Mouse (Mus musculus) megakaryocyte progenitor cell, adult 5-6 weeks (primary cell): ENCODE measurements around the gene Pnpla7. TPM values are rescaled to one million over a fixed set of nuclear protein-coding genes. Genes with fewer than 3 reads are reported as not detected.

Experiments
- ATAC-seq: replicated peaks from 2 replicates; pipeline ENCODE4 v1.8.0; 2016; ENCODE audit warnings: mild to moderate bottlenecking, moderate TSS enrichment, inconsistent platforms; ENCODE audit not compliant: poor library complexity
- total RNA-seq, 2 experiments: library from RNA; stranded (forward) in 1 of 2; stranded (reverse) in 1 of 2; fragments of 157-497, 149-512 nt in 1 of 2; fragments of 200-1000 nt in 1 of 2; gene quantifications; 2 replicates each; pipeline versions ENCODE4 v1.2.3 to v1.2.4; 2015 to 2017

The Pnpla7 gene
- total RNA-seq, 2 experiments from 2014 or later: 28.4 to 30.4 TPM

- peak; percentile 42; the same call in 1 of the 2 replicates for ATAC-seq
These were observed 89.7 kb downstream of the Pnpla7 start for GRCm38 (mm10) chr2:25065537-25065936.

- ATAC-seq: no peak
These were observed 90.7 kb downstream of the Pnpla7 start for GRCm38 (mm10) chr2:25066552-25066951.

- 0 out of 2 replicates have a peak, but pooled peaks have one; percentile 31 for ATAC-seq
These were observed 93.7 kb downstream of the Pnpla7 start for GRCm38 (mm10) chr2:25069537-25069936.

GRCm38 (mm10) chr2:25072398-25072797 is 96.6 kb downstream of the Pnpla7 start:
- no peak for ATAC-seq

- ATAC-seq: no peak
These were observed 99.7 kb downstream of the Pnpla7 start for GRCm38 (mm10) chr2:25075506-25075905.

GRCm38 (mm10) chr2:25078967-25079366 is 103.1 kb downstream of the Pnpla7 start:
- ATAC-seq: no peak

- ATAC-seq: no peak
These were observed 104.2 kb downstream of the Pnpla7 start, which contains the start of gene Entpd8 for GRCm38 (mm10) chr2:25080076-25080475. TSS of gene Entpd8 (plus strand) at chr2:25080304.

- ATAC-seq: no peak
These were observed 107.9 kb downstream of the Pnpla7 start for GRCm38 (mm10) chr2:25083697-25084096.

GRCm38 (mm10) chr2:25085571-25085970 is 109.7 kb downstream of the Pnpla7 start:
- no peak for ATAC-seq

GRCm38 (mm10) chr2:25087842-25088241 is 112.0 kb downstream of the Pnpla7 start:
- ATAC-seq: no peak

- no peak for ATAC-seq
These were observed 112.8 kb downstream of the Pnpla7 start for GRCm38 (mm10) chr2:25088636-25089035.

- 0 out of 2 replicates have a peak, but pooled peaks have one; percentile 9 for ATAC-seq
These were observed 118.9 kb downstream of the Pnpla7 start for GRCm38 (mm10) chr2:25094785-25095108.

GRCm38 (mm10) chr2:25095109-25095850 is 119.4 kb downstream of the Pnpla7 start, which contains the start of gene Noxa1:
TSS of gene Noxa1 (minus strand) at chr2:25095149.
- peak; percentile 72 for ATAC-seq

- ATAC-seq: no peak
These were observed 122.3 kb downstream of the Pnpla7 start for GRCm38 (mm10) chr2:25098005-25098615.

- peak; percentile 35 for ATAC-seq
These were observed 123.1 kb downstream of the Pnpla7 start for GRCm38 (mm10) chr2:25098956-25099355.

- ATAC-seq: no peak
These were observed 123.9 kb downstream of the Pnpla7 start for GRCm38 (mm10) chr2:25099703-25100102.

Other genes with a start within 250 kb of the Pnpla7 start
- gene Cacna1b, start 212.9 kb upstream of the Pnpla7 start, total RNA-seq (2015): 0.10 and 0.68 TPM in 2 replicates
- 0.08 and 0.20 TPM in 2 replicates for gene Cacna1b, start 212.9 kb upstream of the Pnpla7 start, total RNA-seq (2017)
- 34.4 and 36.7 TPM in 2 replicates for gene Ehmt1, start 56.4 kb upstream of the Pnpla7 start, total RNA-seq (2015)
- gene Ehmt1, start 56.4 kb upstream of the Pnpla7 start, total RNA-seq (2017): 63.1 and 87.0 TPM in 2 replicates
- 24.5 and 29.2 TPM in 2 replicates for gene Arrdc1, start 40.8 kb upstream of the Pnpla7 start, total RNA-seq (2015)
- gene Arrdc1, start 40.8 kb upstream of the Pnpla7 start, total RNA-seq (2017): 48.3 and 58.9 TPM in 2 replicates
- gene Zmynd19, start 26.2 kb upstream of the Pnpla7 start, total RNA-seq (2015): 16.0 and 19.1 TPM in 2 replicates
- gene Zmynd19, start 26.2 kb upstream of the Pnpla7 start, total RNA-seq (2017): 42.9 and 62.2 TPM in 2 replicates
- gene Dph7, start 13.6 kb upstream of the Pnpla7 start, total RNA-seq (2015): 20.8 TPM in 2 replicates
- gene Dph7, start 13.6 kb upstream of the Pnpla7 start, total RNA-seq (2017): 15.5 and 26.2 TPM in 2 replicates
- 70.4 and 82.4 TPM in 2 replicates for gene Mrpl41, start 935 bp upstream of the Pnpla7 start, total RNA-seq (2015)
- gene Mrpl41, start 935 bp upstream of the Pnpla7 start, total RNA-seq (2017): 117 and 161 TPM in 2 replicates
- gene Nsmf, start 78.3 kb downstream of the Pnpla7 start, total RNA-seq (2015): 4.0 and 7.8 TPM in 2 replicates
- 3.7 and 5.7 TPM in 2 replicates for gene Nsmf, start 78.3 kb downstream of the Pnpla7 start, total RNA-seq (2017)
- gene Entpd8, start 104.3 kb downstream of the Pnpla7 start, total RNA-seq (2015): not detected in 2 replicates
- not detected in 2 replicates for gene Entpd8, start 104.3 kb downstream of the Pnpla7 start, total RNA-seq (2017)
- not detected in 2 replicates for gene Noxa1, start 119.1 kb downstream of the Pnpla7 start, total RNA-seq (2015)
- gene Noxa1, start 119.1 kb downstream of the Pnpla7 start, total RNA-seq (2017): not detected in 2 replicates
- 0.42 and 0.51 TPM in 2 replicates for gene Nrarp, start 204.7 kb downstream of the Pnpla7 start, total RNA-seq (2015)
- gene Nrarp, start 204.7 kb downstream of the Pnpla7 start, total RNA-seq (2017): 0.78 and 1.3 TPM in 2 replicates
- 11.4 and 12.5 TPM in 2 replicates for gene Tor4a, start 220.9 kb downstream of the Pnpla7 start, total RNA-seq (2015)
- 16.1 and 17.6 TPM in 2 replicates for gene Tor4a, start 220.9 kb downstream of the Pnpla7 start, total RNA-seq (2017)
- gene Nelfb, start 235.5 kb downstream of the Pnpla7 start, total RNA-seq (2015): 23.7 and 28.9 TPM in 2 replicates
- 35.8 and 38.7 TPM in 2 replicates for gene Nelfb, start 235.5 kb downstream of the Pnpla7 start, total RNA-seq (2017)
- gene Stpg3, start 238.6 kb downstream of the Pnpla7 start, total RNA-seq (2015): 0.30 TPM in 1 of 2 replicates, not detected in the other
- 0.54 TPM in 1 of 2 replicates, not detected in the other for gene Stpg3, start 238.6 kb downstream of the Pnpla7 start, total RNA-seq (2017)
- gene Fam166a, start 242.7 kb downstream of the Pnpla7 start, total RNA-seq (2015): not detected in 2 replicates
- not detected in 2 replicates for gene Fam166a, start 242.7 kb downstream of the Pnpla7 start, total RNA-seq (2017)
- gene Tubb4b, start 248.7 kb downstream of the Pnpla7 start, total RNA-seq (2015): 435 and 440 TPM in 2 replicates
- 571 and 580 TPM in 2 replicates for gene Tubb4b, start 248.7 kb downstream of the Pnpla7 start, total RNA-seq (2017)